Mouse (Mus musculus): ENCODE results near the gene Twsg1. TPM values are rescaled to one million over a fixed set of nuclear protein-coding genes. Genes with fewer than 3 reads are reported as not detected.
"Not testable (repeated sequence)": the region's sequence is repeated elsewhere in the genome, so short reads cannot be mapped to it uniquely, and the experiment has no call there.

Twsg1 gene
- 10 to 100 TPM; 25.0 to 29.9 TPM for total RNA-seq (2021)
- long read RNA-seq, experiment 1, full-length matches to known transcripts, result 25 of 33 reads
- long read RNA-seq, experiment 1, partial matches to known transcripts, result 0 of 33 reads
- long read RNA-seq, experiment 1, other reads (novel, unspliced or antisense), result 8 of 33 reads
- long read RNA-seq, experiment 2, full-length matches to known transcripts, result 26 of 43 reads
- long read RNA-seq, experiment 2, partial matches to known transcripts, result 0 of 43 reads
- long read RNA-seq, experiment 2, other reads (novel, unspliced or antisense), result 17 of 43 reads

GRCm38 (mm10) chr17:65950622-65951404, at the start of gene Twsg1:
Gene Twsg1 (minus strand): TSS chr17:65951226.
- Histone ChIP-seq H3K27ac (peak within 1 kb of the TSS; percentile 87), H3K4me3 (peak within 1 kb of the TSS; percentile 68)
- TF ChIP-seq CTCF (conservative IDR thresholded peaks at IDR 0.05), result peak; percentile 75
- DNase-seq (ENCODE audit: low spot score in 2 of 2), result peak; percentile 87 to 91

GRCm38 (mm10) chr17:65988151-65988820, 37.3 kb upstream of the Twsg1 start:
- DNase-seq (ENCODE audit: low spot score in 2 of 2), result no peak
- TF ChIP-seq CTCF (conservative IDR thresholded peaks at IDR 0.05), result no peak
- no peak overlapping the region for H3K4me3 ChIP-seq
- no peak overlapping the region for H3K27ac ChIP-seq

GRCm38 (mm10) chr17:65976720-65977119, 25.7 kb upstream of the Twsg1 start:
- not testable (repeated sequence) for DNase-seq (ENCODE audit: low spot score in 2 of 2); H3K4me3 ChIP-seq; H3K27ac ChIP-seq

GRCm38 (mm10) chr17:65967751-65968150, 16.7 kb upstream of the Twsg1 start:
- no peak for DNase-seq (ENCODE audit: low spot score in 2 of 2)
- no peak for TF ChIP-seq CTCF (conservative IDR thresholded peaks at IDR 0.05)
- no peak overlapping the region for H3K27ac ChIP-seq

GRCm38 (mm10) chr17:65962263-65962662, 11.2 kb upstream of the Twsg1 start:
- no peak overlapping the region for H3K27ac ChIP-seq
- no peak for DNase-seq (ENCODE audit: low spot score in 2 of 2)
- H3K4me3 ChIP-seq, result no peak overlapping the region
- peak; percentile 64 for TF ChIP-seq CTCF (conservative IDR thresholded peaks at IDR 0.05)

More at GRCm38 (mm10) chr17:65967751-65968150, 16.7 kb upstream of the Twsg1 start:
- H3K4me3 ChIP-seq, result no peak overlapping the region

- TF ChIP-seq CTCF (conservative IDR thresholded peaks at IDR 0.05), result no peak
- H3K4me3 ChIP-seq, result no peak overlapping the region
- no peak overlapping the region for H3K27ac ChIP-seq
- DNase-seq (ENCODE audit: low spot score in 2 of 2), result no peak
Measured at GRCm38 (mm10) chr17:65961606-65962136, 10.6 kb upstream of the Twsg1 start.

- Histone ChIP-seq H3K27ac (no peak overlapping the region), H3K4me3 (no peak overlapping the region)
- TF ChIP-seq CTCF (conservative IDR thresholded peaks at IDR 0.05), result no peak
- DNase-seq (ENCODE audit: low spot score in 2 of 2), result no peak
Measured at GRCm38 (mm10) chr17:65959011-65959410, 8.0 kb upstream of the Twsg1 start.

GRCm38 (mm10) chr17:65958366-65958765, 7.3 kb upstream of the Twsg1 start:
- no peak for DNase-seq (ENCODE audit: low spot score in 2 of 2)
- no peak overlapping the region for H3K4me3 ChIP-seq
- TF ChIP-seq CTCF (conservative IDR thresholded peaks at IDR 0.05), result no peak

GRCm38 (mm10) chr17:65957782-65958325, 6.8 kb upstream of the Twsg1 start:
- no peak for DNase-seq (ENCODE audit: low spot score in 2 of 2)
- no peak for TF ChIP-seq CTCF (conservative IDR thresholded peaks at IDR 0.05)
- H3K27ac ChIP-seq, result peak overlapping the region; percentile 28; the same call in 1 of the 2 replicates

More at GRCm38 (mm10) chr17:65958366-65958765, 7.3 kb upstream of the Twsg1 start:
- H3K27ac ChIP-seq, result no peak overlapping the region

GRCm38 (mm10) chr17:65956993-65957781, 6.2 kb upstream of the Twsg1 start:
- no peak for DNase-seq (ENCODE audit: low spot score in 2 of 2)
- peak overlapping the region; percentile 28; the same call in 1 of the 2 replicates for H3K27ac ChIP-seq
- H3K4me3 ChIP-seq, result no peak overlapping the region
- TF ChIP-seq CTCF (conservative IDR thresholded peaks at IDR 0.05), result no peak

More at GRCm38 (mm10) chr17:65957782-65958325, 6.8 kb upstream of the Twsg1 start:
- no peak overlapping the region for H3K4me3 ChIP-seq

GRCm38 (mm10) chr17:65956140-65956539, 5.1 kb upstream of the Twsg1 start:
- Histone ChIP-seq H3K27ac (no peak overlapping the region), H3K4me3 (no peak overlapping the region)
- no peak for DNase-seq (ENCODE audit: low spot score in 2 of 2)
- no peak for TF ChIP-seq CTCF (conservative IDR thresholded peaks at IDR 0.05)

- no peak for TF ChIP-seq CTCF (conservative IDR thresholded peaks at IDR 0.05)
- Histone ChIP-seq H3K27ac (no peak overlapping the region), H3K4me3 (no peak overlapping the region)
- DNase-seq (ENCODE audit: low spot score in 2 of 2), result no peak
Measured at GRCm38 (mm10) chr17:65953959-65954358, 2.9 kb upstream of the Twsg1 start.

All from layer of hippocampus, adult 2 months (tissue).